Mouse (Mus musculus) ES-Bruce4 (cell line): ENCODE results near the gene Ankrd28.

ENCODE experiments used
- CTCF ChIP-seq: IDR thresholded peaks from one replicate; pipeline ENCODE4 v1.8.1; 2011; ENCODE audit warnings: low read depth, low read length
- POLR2A ChIP-seq: IDR thresholded peaks from one replicate; pipeline ENCODE4 v1.8.1; 2011; ENCODE audit warnings: low read length; ENCODE audit not compliant: insufficient read depth

DNA sequence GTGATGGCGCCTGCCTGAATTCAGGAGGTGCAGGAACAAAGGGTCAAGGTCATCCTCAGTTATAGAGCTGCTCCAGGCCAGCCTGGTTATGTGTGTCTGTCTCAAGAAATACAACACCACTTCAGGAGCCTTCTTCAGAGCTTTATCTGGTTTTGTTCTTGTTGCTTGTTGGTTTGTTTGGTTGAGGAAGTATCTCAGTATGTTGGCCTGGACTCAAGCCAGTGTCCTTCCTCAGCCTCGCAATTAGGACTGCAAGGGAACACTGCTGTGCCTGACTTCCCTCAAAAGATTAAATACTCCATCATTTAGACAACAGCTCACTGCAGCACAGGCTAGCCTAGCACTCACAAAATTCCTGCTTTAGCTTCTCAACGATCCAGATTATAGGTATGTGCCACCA is 109.2 kb downstream of the Ankrd28 start:
- TF ChIP-seq CTCF (no peak), POLR2A (no peak)
